Mouse (Mus musculus) liver, embryonic 14.5 days (tissue): Measurements from ENCODE around the gene Dennd2c. TPM values are rescaled to one million over a fixed set of nuclear protein-coding genes. Genes with fewer than 3 reads are reported as not detected.

Experiments used
- ATAC-seq: fragments of 200-750 bp; cut with Nextera tagmentation; 2 replicates; pipeline ENCODE4 v1.8.0; 2017; ENCODE audit warnings: moderate number of reproducible peaks, mild to moderate bottlenecking, moderate library complexity; ENCODE audit not compliant: insufficient read depth
- DNase-seq, 3 experiments: peaks; one replicate each; pipeline ENCODE4 v3.0.0-alpha.2; 2012 to 2013; ENCODE audit warnings: low read depth in 3 of 3, low spot score in 3 of 3
- H3K27ac ChIP-seq: fragments of 300-500 bp; sonication (generic); 2 replicates; pipeline ENCODE4 v1.5.1; 2014; ENCODE audit warnings: moderate library complexity, mild to moderate bottlenecking, control low read depth, inconsistent platforms
- H3K27me3 ChIP-seq: fragments of 300-500 bp; sonication (generic); 2 replicates; pipeline ENCODE4 v1.6.1; 2014; ENCODE audit warnings: mild to moderate bottlenecking, low read length, moderate library complexity; ENCODE audit not compliant: control insufficient read depth, insufficient read depth
- H3K36me3 ChIP-seq: fragments of 300-500 bp; sonication (generic); replicated peaks from 2 replicates; pipeline ENCODE4 v1.6.1; 2014; ENCODE audit warnings: low read depth; ENCODE audit not compliant: control insufficient read depth, insufficient read depth
- H3K4me1 ChIP-seq, 2 experiments: fragments of 200-500 bp in 1 of 2; fragments of 300-500 bp in 1 of 2; sonication (generic) in 1 of 2; replicated peaks; 2 replicates each; pipeline ENCODE4 v1.6.1; 2012 to 2014; ENCODE audit warnings: antibody characterized with exemption in 1 of 2, inconsistent platforms in 1 of 2, low read length in 1 of 2; ENCODE audit not compliant: control insufficient read depth in 2 of 2, insufficient read depth in 2 of 2
- H3K4me2 ChIP-seq: fragments of 300-500 bp; sonication (generic); 2 replicates; pipeline ENCODE4 v1.6.1; 2014; ENCODE audit warnings: low read depth, mild to moderate bottlenecking, control low read depth, moderate library complexity
- H3K4me3 ChIP-seq, 2 experiments: fragments of 200-500 bp in 1 of 2; fragments of 300-500 bp in 1 of 2; sonication (generic) in 1 of 2; 2 replicates each; pipeline ENCODE4 v1.5.1; 2012 to 2014; ENCODE audit warnings: low read depth in 2 of 2, low read length in 2 of 2, mild to moderate bottlenecking in 2 of 2, control low read depth in 1 of 2, inconsistent platforms in 1 of 2, moderate library complexity in 1 of 2; ENCODE audit not compliant: insufficient read depth in 1 of 2
- H3K9ac ChIP-seq: fragments of 300-500 bp; sonication (generic); replicated peaks from 2 replicates; pipeline ENCODE4 v1.6.1; 2014; ENCODE audit warnings: mild to moderate bottlenecking, control low read depth, moderate library complexity
- H3K9me3 ChIP-seq: fragments of 300-500 bp; sonication (generic); 2 replicates; pipeline ENCODE4 v1.6.1; 2016; ENCODE audit warnings: low read length, mixed read lengths; ENCODE audit not compliant: control insufficient read depth
- CTCF ChIP-seq: IDR thresholded peaks from 2 replicates; pipeline ENCODE4 v1.5.1; 2016; ENCODE audit warnings: antibody characterized with exemption, low read depth, control low read depth
- EP300 ChIP-seq: IDR thresholded peaks from 2 replicates; pipeline ENCODE4 v1.6.1; 2016; ENCODE audit warnings: antibody characterized with exemption, low read depth
- WGBS: fragments of 180-500 bp; shearing (Covaris S2); extraction: QIAGEN DNeasy Blood & Tissue Kit; methylation state at CpG from one replicate; pipeline ENCODE4 v1.1.7; 2014; ENCODE audit not compliant: insufficient replicate concordance; 5-methylcytosine and 5-hydroxymethylcytosine counted together
- polyA plus RNA-seq, 2 experiments: library from polyadenylated mRNA; depleted of rRNA in 1 of 2; stranded (reverse) in 1 of 2; unstranded in 1 of 2; fragments of >200 nt; fragmentation: Nextera tagmentation in 1 of 2; extraction: Ambion mirVana in 1 of 2; gene quantifications; 2 replicates each; pipeline versions ENCODE4 v1.2.1 to v1.2.3; 2012 to 2014

Gene Dennd2c
- 5.4 and 7.4 TPM in 2 replicates for polyA plus RNA-seq (2012; rRNA removed)
- 6.6 and 6.9 TPM in 2 replicates for polyA plus RNA-seq (2014; fragmentation: Nextera tagmentation; extraction: Ambion mirVana)

DNA sequence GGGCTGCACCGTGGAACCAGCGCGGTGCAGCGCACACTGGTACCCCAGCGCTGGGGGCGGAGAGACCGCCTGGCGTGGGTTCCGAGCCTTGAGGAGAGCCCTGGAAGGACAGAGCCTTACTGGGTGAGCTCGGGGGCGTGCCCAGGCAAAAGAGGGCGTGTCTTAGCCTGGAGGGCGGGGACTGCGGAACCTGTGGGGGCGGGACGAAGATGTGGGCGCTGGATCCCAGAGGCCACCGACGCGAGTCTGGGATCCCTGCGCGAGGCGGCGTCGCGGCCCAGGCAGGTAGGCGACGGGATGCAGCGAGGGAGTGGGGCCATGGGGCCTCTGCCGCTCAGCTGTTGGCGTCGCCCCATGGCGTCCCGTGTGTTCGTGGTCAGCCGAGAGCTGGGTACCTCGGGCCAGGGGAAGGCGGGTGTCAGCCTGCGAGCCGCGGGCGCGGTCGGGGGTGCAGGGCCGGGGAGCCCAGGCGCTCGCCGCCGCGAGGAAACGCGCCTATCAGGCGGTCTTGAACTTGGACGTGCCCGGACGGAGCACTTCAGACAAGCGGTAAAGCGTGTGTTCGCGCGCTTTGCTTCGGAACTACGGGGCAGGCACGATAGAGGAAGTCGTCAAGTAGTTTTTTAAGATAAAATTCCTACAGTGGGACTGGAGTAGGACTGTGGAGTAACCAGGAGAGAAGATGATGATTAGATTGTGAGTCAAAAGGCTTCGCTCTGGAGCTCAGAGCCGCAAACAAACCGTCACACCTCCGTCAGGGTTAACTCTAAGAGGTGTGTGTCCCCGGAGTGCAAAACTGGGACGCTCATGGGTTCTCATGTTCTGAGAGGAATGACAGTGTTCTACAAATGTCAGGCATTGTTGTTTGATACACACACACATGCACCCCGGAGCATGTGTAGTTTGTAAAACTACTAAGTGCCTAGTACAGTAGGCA, at the start of gene Dennd2c:
TSS of gene Dennd2c (plus strand) at position 151 of the 937 bp plus-strand sequence.
- H3K9me3 ChIP-seq: no peaks in the 10 kb centered on the region
- no peaks in the 10 kb centered on the region for H3K36me3 ChIP-seq
- H3K4me3 ChIP-seq: peak within 1 kb of the TSS; percentile 65 to 74
- H3K9ac ChIP-seq: peak within 1 kb of the TSS; percentile 77
- ATAC-seq: peak; percentile 96
- DNase-seq: peak; percentile 82 to 88 (median 84)
- peak within 1 kb of the TSS; percentile 71 for H3K27ac ChIP-seq
- TF ChIP-seq EP300 (no peak), CTCF (peak; percentile 30; the same call in 1 of the 2 replicates)
- H3K4me1 ChIP-seq: peaks cover 15 to 16% of the 10 kb centered on the region in 2 experiments
- H3K4me2 ChIP-seq: peak within 1 kb of the TSS; percentile 99
- no peaks in the 10 kb centered on the region; the same call in 1 of the 2 replicates for H3K27me3 ChIP-seq
- WGBS: 1% methylated on average over 72 of the region's 72 CpGs

GRCm38 (mm10) chr3:103056016-103056595, 46.3 kb upstream of the Dennd2c start:
- WGBS: 81% methylated on average over 5 of the region's 5 CpGs

DNA sequence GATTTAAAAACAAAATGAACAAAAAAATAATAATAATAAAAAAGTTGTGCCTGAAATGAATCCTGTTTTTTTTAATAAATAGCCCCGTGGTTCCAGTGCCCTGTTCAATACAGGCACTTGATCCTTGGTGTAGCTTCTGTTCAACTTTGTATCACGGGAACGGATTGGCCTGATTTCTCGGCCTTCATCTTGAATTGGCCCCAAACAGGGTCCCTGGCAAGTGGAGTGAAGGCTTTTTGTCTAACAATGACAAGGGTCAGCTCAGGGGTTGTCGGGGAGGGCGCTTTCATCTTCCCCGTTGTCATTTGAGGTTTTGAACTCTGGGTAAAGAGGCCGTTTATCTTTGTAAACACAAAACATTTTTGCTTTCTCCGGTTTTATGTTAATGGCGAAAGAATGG, 44.7 kb upstream of the Dennd2c start:
- TF ChIP-seq EP300 (no peak), CTCF (no peak)
- Histone ChIP-seq H3K27ac (0 out of 2 replicates have a peak overlapping the region, but pooled peaks have one; percentile 3), H3K4me2 (peak overlapping the region; percentile 76), H3K4me3 (peak overlapping the region; percentile 81 to 88), H3K9me3 (no peaks in the 10 kb centered on the region), H3K9ac (peak overlapping the region; percentile 2), H3K36me3 (peaks cover 53% of the 10 kb centered on the region), H3K27me3 (no peaks in the 10 kb centered on the region), H3K4me1 (peaks cover 3 to 6% of the 10 kb centered on the region in 2 experiments)
- DNase-seq (no peak), ATAC-seq (peak; percentile 38)
- 6% methylated on average over 10 of the region's 10 CpGs for WGBS

More at GRCm38 (mm10) chr3:103056016-103056595, 46.3 kb upstream of the Dennd2c start:
- Histone ChIP-seq H3K4me1 (peaks cover 3 to 6% of the 10 kb centered on the region in 2 experiments), H3K36me3 (peaks cover 50% of the 10 kb centered on the region), H3K4me3 (no peak overlapping the region), H3K27ac (no peak overlapping the region), H3K4me2 (no peak overlapping the region), H3K9me3 (no peaks in the 10 kb centered on the region), H3K27me3 (no peaks in the 10 kb centered on the region), H3K9ac (no peak overlapping the region)
- ATAC-seq: no peak
- DNase-seq: no peak
- TF ChIP-seq CTCF: no peak
- TF ChIP-seq EP300: no peak

- Histone ChIP-seq H3K4me3 (peak within 1 kb of the TSS; percentile 81 to 88), H3K27me3 (no peaks in the 10 kb centered on the region), H3K4me2 (peak within 1 kb of the TSS; percentile 76), H3K4me1 (peaks cover 3 to 6% of the 10 kb centered on the region in 2 experiments), H3K9ac (peak within 1 kb of the TSS; percentile 81), H3K9me3 (no peaks in the 10 kb centered on the region), H3K27ac (peak within 1 kb of the TSS; percentile 59), H3K36me3 (peaks cover 60% of the 10 kb centered on the region)
- WGBS: 1% methylated on average over 46 of the region's 46 CpGs
- peak; percentile 95 for ATAC-seq
- peak; percentile 79 to 84 (median 80) for DNase-seq
- TF ChIP-seq CTCF (0 out of 2 replicates have a peak, but pooled peaks have one; percentile 16), EP300 (no peak)
Observed at GRCm38 (mm10) chr3:103058207-103059157, 43.9 kb upstream of the Dennd2c start, which contains the start of gene Nras. Gene Nras, plus strand, starts transcription at chr3:103058285.
